Mouse (Mus musculus) right cerebral cortex, postnatal 10 days (tissue): Measurements from ENCODE around the gene Kif11.

Experiments
- DNase-seq, 2 experiments: peaks; one replicate each; pipeline ENCODE4 v3.0.0; 2021; ENCODE audit warnings: low spot score in 2 of 2

The Kif11 gene

DNA sequence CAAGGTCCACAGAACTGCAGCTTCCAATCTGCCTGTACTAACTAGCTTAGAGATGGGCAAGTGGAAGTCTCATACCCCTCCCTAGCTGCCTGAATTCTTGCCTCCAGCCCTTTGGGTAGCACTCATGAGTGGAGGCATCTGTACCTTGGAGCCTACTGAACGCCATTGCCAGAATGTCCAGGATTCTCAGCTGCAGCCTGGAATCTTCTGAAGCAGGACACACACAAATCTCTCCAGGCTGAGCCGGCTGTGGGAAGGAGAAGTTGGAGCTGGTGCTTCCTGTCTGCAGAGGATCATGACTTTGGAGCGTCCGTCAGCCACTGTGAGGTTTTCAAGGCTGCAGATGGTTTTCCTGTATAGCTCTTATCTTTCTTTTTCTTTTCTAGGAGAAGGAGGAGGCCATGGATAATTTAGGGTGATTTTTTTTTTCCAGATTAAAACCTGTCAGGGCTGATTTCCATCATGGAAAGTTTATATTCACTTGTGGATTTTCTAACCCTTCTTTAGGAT, 67.5 kb downstream of the Kif11 start:
- DNase-seq: no peak

- DNase-seq: no peak
Observed at GRCm38 (mm10) chr19:37448212-37448611, 72.0 kb downstream of the Kif11 start.

DNA sequence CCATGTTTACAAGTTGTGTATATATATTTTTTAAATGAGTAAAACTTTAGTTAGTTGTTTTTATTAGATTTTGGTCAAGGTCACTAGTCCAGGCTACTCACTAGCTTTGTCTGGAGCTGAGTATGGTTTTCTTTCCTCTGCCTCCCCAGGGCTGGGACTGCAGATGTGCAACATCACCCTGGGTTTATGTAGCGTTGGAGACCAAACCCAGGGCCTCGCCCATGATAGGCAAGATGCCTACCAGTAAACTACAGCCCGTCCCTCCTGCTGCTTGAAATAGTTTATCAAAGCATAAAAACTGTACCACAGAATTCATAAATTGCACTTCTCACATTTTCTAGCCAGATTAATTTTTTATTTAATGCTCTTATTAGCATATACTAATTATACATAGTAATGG, 73.0 kb downstream of the Kif11 start:
- no peak for DNase-seq

- DNase-seq: no peak
Observed at GRCm38 (mm10) chr19:37455528-37455927, 79.3 kb downstream of the Kif11 start.

- no peak for DNase-seq
Observed at GRCm38 (mm10) chr19:37455961-37456360, 79.8 kb downstream of the Kif11 start.

- no peak for DNase-seq
Observed at GRCm38 (mm10) chr19:37458013-37458412, 81.8 kb downstream of the Kif11 start.

DNA sequence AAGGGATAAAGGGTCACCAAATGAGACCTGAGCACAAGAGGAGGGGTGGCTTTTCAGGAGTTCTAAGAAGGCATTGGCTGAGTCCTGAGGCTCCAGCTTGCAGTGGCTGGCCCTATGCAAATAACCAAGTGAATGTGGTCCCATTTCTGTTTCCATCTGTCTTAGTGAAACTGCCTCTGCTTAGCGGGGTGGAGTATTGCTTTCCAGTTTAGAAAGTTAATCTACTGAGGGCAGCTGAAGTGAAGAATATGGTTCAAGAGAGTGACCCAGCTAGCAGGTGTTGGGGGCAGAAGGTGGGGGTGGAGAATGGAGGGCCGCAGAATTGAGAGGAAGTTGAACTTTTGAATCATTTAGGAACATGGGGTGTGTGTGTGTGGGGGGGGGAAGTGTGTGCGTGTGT, 90.2 kb downstream of the Kif11 start:
- no peak for DNase-seq

- no peak for DNase-seq
Observed at GRCm38 (mm10) chr19:37466978-37467377, 90.8 kb downstream of the Kif11 start.

GRCm38 (mm10) chr19:37468841-37469566, 92.8 kb downstream of the Kif11 start:
- DNase-seq: no peak
